Mouse (Mus musculus) erythroblast, embryonic 14.5 days (primary cell): ENCODE results near the gene Ppp5c.

ENCODE experiments used
- GATA1 ChIP-seq: IDR thresholded peaks from 2 replicates; pipeline ENCODE4 v1.6.1; 2012; ENCODE audit warnings: low read length, inconsistent platforms, mixed read lengths
- TAL1 ChIP-seq: IDR thresholded peaks from 3 replicates; pipeline ENCODE4 v1.6.1; 2012; ENCODE audit warnings: low read length, inconsistent platforms, mixed read lengths

DNA sequence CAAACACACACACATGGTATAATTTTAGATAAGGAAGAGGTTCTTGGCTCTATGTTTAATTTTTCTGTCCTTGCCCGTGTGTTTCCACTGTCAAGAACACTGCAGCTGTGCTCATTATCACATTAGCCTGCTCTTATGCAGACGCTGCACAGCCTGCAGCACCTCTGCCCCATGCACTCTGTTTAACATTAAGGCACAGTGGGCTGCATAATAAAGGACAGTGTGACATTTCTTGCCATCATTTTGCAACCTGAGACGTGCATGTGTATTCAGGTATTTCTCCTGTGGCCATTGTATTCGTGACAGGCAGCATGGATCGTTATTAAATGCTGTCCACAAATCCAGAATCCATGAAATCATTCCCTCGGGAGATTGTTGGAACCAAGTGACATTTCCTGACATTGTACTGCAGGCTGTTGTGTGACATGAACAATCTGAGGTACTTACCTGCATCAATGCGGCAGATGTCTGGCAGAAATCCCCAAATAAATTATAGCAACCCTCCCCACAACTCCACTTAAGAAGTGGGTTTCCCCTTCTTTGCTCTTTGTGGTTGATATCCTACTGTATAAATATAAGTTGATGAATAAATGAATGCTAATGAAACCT lies 40.1 kb downstream of the Ppp5c start:
- TF ChIP-seq GATA1 (no peak), TAL1 (no peak)
